Mouse (Mus musculus) hematopoietic multipotent progenitor cell, adult 10-12 weeks (in vitro differentiated cells): ENCODE data around the gene Ppm1m. TPM values are rescaled to one million over a fixed set of nuclear protein-coding genes. Genes with fewer than 3 reads are reported as not detected.

ENCODE experiments used
- polyA plus RNA-seq: library from polyadenylated mRNA; stranded (reverse); fragments of >175 nt; gene quantifications from 2 replicates; pipeline ENCODE4 v1.2.3, GENCODE M21; 2012; ENCODE audit warnings: low replicate concordance

Ppm1m gene
- polyA plus RNA-seq: 93.5 and 123 TPM in 2 replicates

DNA sequence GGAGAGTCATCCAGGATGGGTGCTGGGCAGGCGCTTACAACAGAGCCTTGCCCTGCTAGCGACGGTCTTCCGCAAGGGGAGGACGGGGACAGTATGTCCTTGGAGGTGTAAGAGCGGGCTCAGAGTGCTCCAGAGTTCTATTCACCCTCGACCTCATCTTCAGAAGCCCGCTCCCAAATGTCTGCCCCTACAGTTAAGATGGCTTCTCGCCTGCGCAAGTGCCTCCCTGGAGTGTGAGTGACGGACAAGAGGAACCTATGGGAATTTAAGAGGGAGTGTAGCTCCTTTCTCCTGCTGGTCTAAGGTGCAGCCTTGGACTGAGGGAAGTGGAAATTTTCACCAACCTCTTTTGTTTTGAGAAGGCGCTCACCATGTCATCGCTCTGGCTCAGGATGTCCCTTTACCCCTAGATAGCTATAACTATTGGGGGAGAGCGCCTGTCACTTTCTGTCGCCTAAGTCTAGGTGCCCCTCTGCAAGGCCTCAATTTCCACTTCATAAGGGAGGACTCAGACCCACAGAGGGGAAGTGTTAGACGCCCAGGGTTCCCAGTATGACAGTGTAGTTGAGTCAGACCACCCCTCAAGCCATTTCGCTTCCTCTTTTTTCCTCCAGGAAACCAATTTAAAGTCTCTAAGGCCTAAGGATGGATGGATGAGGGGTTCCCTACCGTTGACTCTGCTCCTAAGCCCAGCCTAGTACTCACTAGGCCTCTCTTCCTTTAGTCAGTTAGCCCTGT lies at the start of gene Ppm1m:
Gene Ppm1m (minus strand): TSS at position 212 of the 738 bp plus-strand sequence.

GRCm38 (mm10) chr9:106222261-106222851 lies 22.8 kb upstream of the Ppm1m start, which contains the start of gene Tlr9:
Tlr9 (plus strand) TSS chr9:106222598.

GRCm38 (mm10) chr9:106202819-106203636 lies 3.5 kb upstream of the Ppm1m start, which contains the start of gene Twf2:
Twf2 (plus strand) TSS chr9:106203108.

GRCm38 (mm10) chr9:106170556-106171345 lies 28.8 kb downstream of the Ppm1m start, which contains the start of gene Wdr82:
Wdr82 (plus strand) TSS chr9:106170928.

GRCm38 (mm10) chr9:106158037-106158491 lies 41.5 kb downstream of the Ppm1m start, which contains the start of gene Glyctk:
Glyctk (minus strand) TSS chr9:106158138.

Other genes with a start within 250 kb of the Ppm1m start
- 0.01 and 0.02 TPM in 2 replicates for gene Col6a5, start 239.1 kb downstream of the Ppm1m start, polyA plus RNA-seq
- gene Col6a4, start 103.0 kb downstream of the Ppm1m start, polyA plus RNA-seq: 12.9 and 15.9 TPM in 2 replicates
- 4.0 and 5.8 TPM in 2 replicates for gene Glyctk, start 41.6 kb downstream of the Ppm1m start, polyA plus RNA-seq
- 12.3 and 20.0 TPM in 2 replicates for gene Wdr82, start 28.8 kb downstream of the Ppm1m start, polyA plus RNA-seq
- gene Twf2, start 3.4 kb upstream of the Ppm1m start, polyA plus RNA-seq: 96.4 and 134 TPM in 2 replicates
- 60.9 and 63.2 TPM in 2 replicates for gene Tlr9, start 22.9 kb upstream of the Ppm1m start, polyA plus RNA-seq
- gene Alas1, start 48.9 kb upstream of the Ppm1m start, polyA plus RNA-seq: 8.3 and 18.2 TPM in 2 replicates
- gene Poc1a, start 81.3 kb upstream of the Ppm1m start, polyA plus RNA-seq: 1.5 and 3.1 TPM in 2 replicates
- gene Dusp7, start 168.9 kb upstream of the Ppm1m start, polyA plus RNA-seq: 34.0 and 65.7 TPM in 2 replicates
- 18.9 and 19.9 TPM in 2 replicates for gene Rpl29, start 229.7 kb upstream of the Ppm1m start, polyA plus RNA-seq
- gene Acy1, start 238.6 kb upstream of the Ppm1m start, polyA plus RNA-seq: 20.3 and 21.3 TPM in 2 replicates
- 4.2 and 4.6 TPM in 2 replicates for gene Abhd14b, start 247.7 kb upstream of the Ppm1m start, polyA plus RNA-seq
- gene Abhd14a, start 247.9 kb upstream of the Ppm1m start, polyA plus RNA-seq: 2.3 and 7.2 TPM in 2 replicates